Mouse (Mus musculus) bone marrow macrophage, adult 2 months (primary cell): Measurements from ENCODE around the gene Apoc2. TPM values are rescaled to one million over a fixed set of nuclear protein-coding genes. Genes with fewer than 3 reads are reported as not detected.
A peak's percentile ranks its signal among the peaks of the same experiment; 100 is the strongest.

Source experiments
- H3K27ac ChIP-seq: 2 replicates; pipeline ENCODE4 v1.5.1; 2012; ENCODE audit warnings: low read depth, low read length; ENCODE audit not compliant: insufficient read depth
- H3K4me1 ChIP-seq: 2 replicates; pipeline ENCODE4 v1.6.1; 2012; ENCODE audit warnings: low read length; ENCODE audit not compliant: control insufficient read depth, insufficient read depth
- H3K4me3 ChIP-seq: 2 replicates; pipeline ENCODE4 v1.5.1; 2012; ENCODE audit warnings: mild to moderate bottlenecking, low read length, moderate library complexity; ENCODE audit not compliant: insufficient read depth
- CTCF ChIP-seq: IDR thresholded peaks from 2 replicates; pipeline ENCODE4 v1.5.1; 2012; ENCODE audit warnings: low read depth, mild to moderate bottlenecking, low read length, moderate library complexity
- POLR2A ChIP-seq: IDR thresholded peaks from 2 replicates; pipeline ENCODE4 v1.6.1; 2012; ENCODE audit warnings: mild to moderate bottlenecking, low read depth, low read length, borderline replicate concordance
- polyA plus RNA-seq: library from polyadenylated mRNA; stranded (reverse); fragments of >200 nt; gene quantifications from 2 replicates; pipeline ENCODE4 v1.2.4, GENCODE M21; 2012; ENCODE audit not compliant: missing spikeins, insufficient read depth, insufficient read length

The Apoc2 gene
- polyA plus RNA-seq, 1 experiment, result 56.2 TPM

GRCm38 (mm10) chr7:19715239-19716054 is 37.7 kb upstream of the Apoc2 start, which contains the start of gene Tomm40:
Gene Tomm40 (minus strand): TSS chr7:19715438.
- TF ChIP-seq POLR2A (no peak), CTCF (no peak)
- peaks cover 15% of the 10 kb centered on the region for H3K4me1 ChIP-seq
- H3K27ac ChIP-seq, result peak within 1 kb of the TSS; percentile 72
- peak within 1 kb of the TSS; percentile 97 for H3K4me3 ChIP-seq

- TF ChIP-seq CTCF (no peak), POLR2A (no peak)
- peak overlapping the region; percentile 62 for H3K27ac ChIP-seq
- H3K4me3 ChIP-seq, result peak overlapping the region; percentile 97
Observed at GRCm38 (mm10) chr7:19714836-19715235, 37.1 kb upstream of the Apoc2 start.

GRCm38 (mm10) chr7:19713598-19713997 is 35.9 kb upstream of the Apoc2 start:
- Histone ChIP-seq H3K27ac (no peak overlapping the region), H3K4me3 (no peak overlapping the region), H3K4me1 (peaks cover 13% of the 10 kb centered on the region)
- TF ChIP-seq CTCF, result no peak
- no peak for TF ChIP-seq POLR2A

More at GRCm38 (mm10) chr7:19714836-19715235, 37.1 kb upstream of the Apoc2 start:
- H3K4me1 ChIP-seq, result peaks cover 15% of the 10 kb centered on the region

GRCm38 (mm10) chr7:19713196-19713595 is 35.5 kb upstream of the Apoc2 start:
- H3K4me1 ChIP-seq, result peaks cover 11% of the 10 kb centered on the region
- TF ChIP-seq POLR2A (no peak), CTCF (peak; percentile 60)
- no peak overlapping the region for H3K27ac ChIP-seq
- no peak overlapping the region for H3K4me3 ChIP-seq

GRCm38 (mm10) chr7:19712414-19712813 is 34.7 kb upstream of the Apoc2 start:
- Histone ChIP-seq H3K27ac (no peak overlapping the region), H3K4me3 (no peak overlapping the region), H3K4me1 (peaks cover 11% of the 10 kb centered on the region)
- TF ChIP-seq CTCF (peak; percentile 26; the same call in 1 of the 2 replicates), POLR2A (no peak)

- TF ChIP-seq CTCF (no peak), POLR2A (no peak)
- Histone ChIP-seq H3K4me1 (peaks cover 6% of the 10 kb centered on the region; the same call in 1 of the 2 replicates), H3K27ac (no peak overlapping the region), H3K4me3 (no peak overlapping the region)
Observed at GRCm38 (mm10) chr7:19710650-19711049, 32.9 kb upstream of the Apoc2 start.

- no peak for TF ChIP-seq POLR2A
- TF ChIP-seq CTCF, result no peak
- H3K4me3 ChIP-seq, result no peak overlapping the region
- no peak overlapping the region for H3K27ac ChIP-seq
Observed at GRCm38 (mm10) chr7:19705271-19705670, 27.5 kb upstream of the Apoc2 start.

GRCm38 (mm10) chr7:19704475-19704874 is 26.7 kb upstream of the Apoc2 start:
- H3K4me1 ChIP-seq, result peaks cover 13% of the 10 kb centered on the region
- TF ChIP-seq CTCF, result no peak
- TF ChIP-seq POLR2A, result no peak
- no peak overlapping the region for H3K4me3 ChIP-seq
- no peak overlapping the region for H3K27ac ChIP-seq

More at GRCm38 (mm10) chr7:19705271-19705670, 27.5 kb upstream of the Apoc2 start:
- peaks cover 7% of the 10 kb centered on the region for H3K4me1 ChIP-seq

- no peak overlapping the region for H3K4me3 ChIP-seq
- peaks cover 16% of the 10 kb centered on the region for H3K4me1 ChIP-seq
- TF ChIP-seq CTCF (no peak), POLR2A (no peak)
- H3K27ac ChIP-seq, result no peak overlapping the region
Observed at GRCm38 (mm10) chr7:19702859-19703555, 25.3 kb upstream of the Apoc2 start.

- TF ChIP-seq CTCF, result peak; percentile 47; the same call in 1 of the 2 replicates
- no peak for TF ChIP-seq POLR2A
- Histone ChIP-seq H3K4me1 (peaks cover 17% of the 10 kb centered on the region), H3K4me3 (no peak overlapping the region), H3K27ac (peak overlapping the region; percentile 96)
Observed at GRCm38 (mm10) chr7:19701069-19701761, 23.5 kb upstream of the Apoc2 start.
